Mouse (Mus musculus) heart, embryonic 13.5 days (tissue): Measurements from ENCODE around the gene Sp7. TPM values are rescaled to one million over a fixed set of nuclear protein-coding genes. Genes with fewer than 3 reads are reported as not detected.

Source experiments
- ATAC-seq: fragments of 200-750 bp; cut with Nextera tagmentation; 2 replicates; pipeline ENCODE4 v1.8.0; 2017; ENCODE audit warnings: moderate TSS enrichment; ENCODE audit not compliant: insufficient number of reproducible peaks, low FRiP score, low TSS enrichment; ENCODE audit errors: extremely low read depth
- H3K27ac ChIP-seq: fragments of 300-500 bp; sonication (generic); replicated peaks from 2 replicates; pipeline ENCODE4 v1.5.1; 2015; ENCODE audit warnings: moderate library complexity, mild to moderate bottlenecking, inconsistent platforms
- H3K27me3 ChIP-seq: fragments of 300-500 bp; sonication (generic); replicated peaks from 2 replicates; pipeline ENCODE4 v1.6.1; 2015; ENCODE audit warnings: mild to moderate bottlenecking, inconsistent platforms
- H3K36me3 ChIP-seq: fragments of 300-500 bp; sonication (generic); 2 replicates; pipeline ENCODE4 v1.6.1; 2015; ENCODE audit warnings: mild to moderate bottlenecking, inconsistent platforms
- H3K4me1 ChIP-seq: fragments of 300-500 bp; sonication (generic); 2 replicates; pipeline ENCODE4 v1.6.1; 2015; ENCODE audit warnings: inconsistent platforms
- H3K4me2 ChIP-seq: fragments of 300-500 bp; sonication (generic); 2 replicates; pipeline ENCODE4 v1.6.1; 2015; ENCODE audit warnings: inconsistent platforms, mild to moderate bottlenecking, moderate library complexity
- H3K4me3 ChIP-seq: fragments of 300-500 bp; sonication (generic); 2 replicates; pipeline ENCODE4 v1.5.1; 2015; ENCODE audit warnings: moderate library complexity, mild to moderate bottlenecking, inconsistent platforms
- H3K9ac ChIP-seq: fragments of 300-500 bp; sonication (generic); 2 replicates; pipeline ENCODE4 v1.6.1; 2015; ENCODE audit warnings: inconsistent platforms, mild to moderate bottlenecking, moderate library complexity
- H3K9me3 ChIP-seq: fragments of 300-500 bp; sonication (generic); 2 replicates; pipeline ENCODE4 v1.6.1; 2016; ENCODE audit warnings: inconsistent platforms
- WGBS: fragments of 180-500 bp; shearing (Covaris S2); methylation state at CpG from one replicate; pipeline ENCODE4 v1.1.7; 2015; ENCODE audit warnings: mixed read lengths; 5-methylcytosine and 5-hydroxymethylcytosine counted together
- polyA plus RNA-seq: library from polyadenylated mRNA; unstranded; fragments of >200 nt; fragmentation: Nextera tagmentation; extraction: Ambion mirVana; gene quantifications from 2 replicates; pipeline ENCODE4 v1.2.1, GENCODE M21; 2015

The Sp7 gene
- polyA plus RNA-seq, 1 experiment from 2014 or later, result 0.16 TPM

- Histone ChIP-seq H3K4me1 (0 out of 2 replicates have a peak, but pooled peaks cover 2% of the 10 kb centered on the region), H3K36me3 (peaks cover 95% of the 10 kb centered on the region), H3K9ac (no peak overlapping the region), H3K9me3 (no peaks in the 10 kb centered on the region), H3K4me2 (no peak overlapping the region), H3K27ac (no peak overlapping the region), H3K27me3 (no peaks in the 10 kb centered on the region), H3K4me3 (no peak overlapping the region)
- WGBS, result 83% methylated on average over 9 of the region's 9 CpGs
- ATAC-seq, result no peak
These were observed 58.3 kb downstream of the Sp7 start for GRCm38 (mm10) chr15:102308717-102309116.

Other genes starting within 250 kb of the Sp7 start
- gene Spryd3, start 230.9 kb downstream of the Sp7 start, polyA plus RNA-seq, result 19.5 and 20.0 TPM in 2 replicates
- 3.5 and 3.7 TPM in 2 replicates for gene Igfbp6, start 222.8 kb downstream of the Sp7 start, polyA plus RNA-seq
- 0.53 and 1.5 TPM in 2 replicates for gene Soat2, start 216.7 kb downstream of the Sp7 start, polyA plus RNA-seq
- gene Zfp740, start 163.9 kb downstream of the Sp7 start, polyA plus RNA-seq, result 30.3 and 31.7 TPM in 2 replicates
- gene Csad, start 162.5 kb downstream of the Sp7 start, polyA plus RNA-seq, result 33.4 and 41.6 TPM in 2 replicates
- gene Itgb7, start 135.2 kb downstream of the Sp7 start, polyA plus RNA-seq, result 0.46 and 0.78 TPM in 2 replicates
- gene Rarg, start 109.7 kb downstream of the Sp7 start, polyA plus RNA-seq, result 9.0 and 9.1 TPM in 2 replicates
- gene Gm9918, start 96.6 kb downstream of the Sp7 start, polyA plus RNA-seq, result not detected in 2 replicates
- 46.1 and 46.7 TPM in 2 replicates for gene Mfsd5, start 87.7 kb downstream of the Sp7 start, polyA plus RNA-seq
- 18.9 and 19.3 TPM in 2 replicates for gene Espl1, start 70.9 kb downstream of the Sp7 start, polyA plus RNA-seq
- gene Pfdn5, start 41.1 kb downstream of the Sp7 start, polyA plus RNA-seq, result 310 and 347 TPM in 2 replicates
- gene Myg1, start 35.5 kb downstream of the Sp7 start, polyA plus RNA-seq, result 60.0 and 65.0 TPM in 2 replicates
- gene Aaas, start 16.4 kb downstream of the Sp7 start, polyA plus RNA-seq, result 54.0 and 58.1 TPM in 2 replicates
- 4.3 and 4.6 TPM in 2 replicates for gene Sp1, start 39.0 kb upstream of the Sp7 start, polyA plus RNA-seq
- 0.82 and 1.4 TPM in 2 replicates for gene Amhr2, start 78.2 kb upstream of the Sp7 start, polyA plus RNA-seq
- gene Prr13, start 91.8 kb upstream of the Sp7 start, polyA plus RNA-seq, result 93.9 and 102 TPM in 2 replicates
- gene Pcbp2, start 103.4 kb upstream of the Sp7 start, polyA plus RNA-seq, result 141 and 142 TPM in 2 replicates
- 4.2 TPM in 1 of 2 replicates, not detected in the other for gene Gm10337, start 136.5 kb upstream of the Sp7 start, polyA plus RNA-seq
- 10.8 and 11.6 TPM in 2 replicates for gene Map3k12, start 149.9 kb upstream of the Sp7 start, polyA plus RNA-seq
- gene Tarbp2, start 151.0 kb upstream of the Sp7 start, polyA plus RNA-seq, result 94.6 and 103 TPM in 2 replicates
- gene Npff, start 157.8 kb upstream of the Sp7 start, polyA plus RNA-seq, result 1.0 and 2.3 TPM in 2 replicates